Mouse (Mus musculus): ENCODE measurements around the gene March10.

- no peak for TF ChIP-seq CTCF (IDR thresholded peaks at IDR 0.05; ENCODE audit: extremely low read depth, insufficient read length, insufficient replicate concordance, low read depth, low read length)
- TF ChIP-seq POLR2A (IDR thresholded peaks at IDR 0.05; ENCODE audit: low read depth, low read length), result no peak
Measured at GRCm38 (mm10) chr11:105420671-105421450, 35.7 kb downstream of the March10 start.

All from small intestine, adult 2 months (tissue).